Mouse (Mus musculus) c-Kit-positive CD71-positive TER-119-positive erythroid progenitor cells, embryonic 14.5 days (primary cell): Measurements from ENCODE around the gene Rslcan18.
"Not testable (repeated sequence)": the region's sequence is repeated elsewhere in the genome, so short reads cannot be mapped to it uniquely, and the experiment has no call there.

Experiments
- DNase-seq: peaks from one replicate; pipeline ENCODE4 v3.0.0-alpha.2; 2013; ENCODE audit warnings: low spot score

Rslcan18 gene

GRCm38 (mm10) chr13:67116163-67116562, at the start of gene Rslcan18:
Gene Rslcan18, minus strand, starts transcription at chr13:67116263.
- DNase-seq = not testable (repeated sequence)

- peak; percentile 62 for DNase-seq
Observed at GRCm38 (mm10) chr13:67128038-67128721, 12.1 kb upstream of the Rslcan18 start.

GRCm38 (mm10) chr13:67127507-67127906, 11.4 kb upstream of the Rslcan18 start:
- DNase-seq = not testable (repeated sequence)

- DNase-seq = no peak
Observed at GRCm38 (mm10) chr13:67124460-67124859, 8.4 kb upstream of the Rslcan18 start.

GRCm38 (mm10) chr13:67121360-67121759, 5.3 kb upstream of the Rslcan18 start, which contains the start of gene Zfp759:
Gene Zfp759, plus strand, starts transcription at chr13:67121660.
- not testable (repeated sequence) for DNase-seq

GRCm38 (mm10) chr13:67113287-67113686, 2.8 kb downstream of the Rslcan18 start:
- DNase-seq = no peak

GRCm38 (mm10) chr13:67112096-67112495, 4.0 kb downstream of the Rslcan18 start:
- no peak for DNase-seq

GRCm38 (mm10) chr13:67108821-67109206, 7.2 kb downstream of the Rslcan18 start:
- DNase-seq = no peak

- peak; percentile 98 for DNase-seq
Observed at GRCm38 (mm10) chr13:67108194-67108820, 7.8 kb downstream of the Rslcan18 start, which contains the start of gene Gm28557. Gene Gm28557, minus strand, starts transcription at chr13:67108604.

GRCm38 (mm10) chr13:67107681-67108080, 8.4 kb downstream of the Rslcan18 start:
- DNase-seq = no peak

- no peak for DNase-seq
Observed at GRCm38 (mm10) chr13:67097876-67098275, 18.2 kb downstream of the Rslcan18 start, which contains the start of gene Zfp708. Gene Zfp708, minus strand, starts transcription at chr13:67097976.

- no peak for DNase-seq
Observed at GRCm38 (mm10) chr13:67090154-67090553, 25.9 kb downstream of the Rslcan18 start.

GRCm38 (mm10) chr13:67081946-67082345, 34.1 kb downstream of the Rslcan18 start:
- no peak for DNase-seq

GRCm38 (mm10) chr13:67081142-67081713, 34.8 kb downstream of the Rslcan18 start:
- DNase-seq = peak; percentile 57

- no peak for DNase-seq
Observed at GRCm38 (mm10) chr13:67077244-67077643, 38.8 kb downstream of the Rslcan18 start.

- DNase-seq = no peak
Observed at GRCm38 (mm10) chr13:67072786-67073185, 43.3 kb downstream of the Rslcan18 start.

GRCm38 (mm10) chr13:67065386-67065785, 50.7 kb downstream of the Rslcan18 start:
- DNase-seq = no peak

GRCm38 (mm10) chr13:67062427-67062826, 53.6 kb downstream of the Rslcan18 start:
- DNase-seq = no peak

GRCm38 (mm10) chr13:67060786-67061358, 55.2 kb downstream of the Rslcan18 start, which contains the start of gene Zfp712:
Gene Zfp712, minus strand, starts transcription at chr13:67061170.
- peak; percentile 86 for DNase-seq

- no peak for DNase-seq
Observed at GRCm38 (mm10) chr13:67060161-67060785, 55.8 kb downstream of the Rslcan18 start.
